Mouse (Mus musculus) layer of hippocampus, postnatal 10 days (tissue): ENCODE measurements at regions not wholly inside any gene's neighbourhood (a gene's known extent, or its start where the extent isn't known, plus 50 kb on each side); places are given as distances from the start of the nearest gene placed in this dataset.
A peak's percentile ranks its signal among the peaks of the same experiment; 100 is the strongest.

Source experiments
- DNase-seq, 2 experiments: peaks; one replicate each; pipeline ENCODE4 v3.0.0; 2021; ENCODE audit warnings: low spot score in 2 of 2

DNA sequence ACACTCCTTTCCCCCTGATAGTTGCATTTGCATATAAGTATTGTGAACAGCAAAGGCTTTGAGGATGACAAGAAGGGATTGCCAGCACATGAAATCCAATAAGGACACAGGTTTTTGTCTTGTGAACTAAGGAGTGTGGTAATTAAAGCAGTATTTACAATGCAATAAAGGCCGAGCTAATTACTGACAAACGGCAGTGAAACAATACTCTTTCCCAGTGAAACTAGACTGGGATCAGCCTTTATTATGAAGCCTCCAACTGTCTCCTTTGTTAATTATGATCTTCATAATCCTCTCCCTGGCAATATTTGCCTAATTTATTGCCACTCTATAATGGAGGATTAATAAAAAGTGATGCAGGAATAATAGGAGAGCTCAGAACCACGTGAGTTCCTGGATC is 704.2 kb upstream of the Api5 start:
- no peak for DNase-seq

DNA sequence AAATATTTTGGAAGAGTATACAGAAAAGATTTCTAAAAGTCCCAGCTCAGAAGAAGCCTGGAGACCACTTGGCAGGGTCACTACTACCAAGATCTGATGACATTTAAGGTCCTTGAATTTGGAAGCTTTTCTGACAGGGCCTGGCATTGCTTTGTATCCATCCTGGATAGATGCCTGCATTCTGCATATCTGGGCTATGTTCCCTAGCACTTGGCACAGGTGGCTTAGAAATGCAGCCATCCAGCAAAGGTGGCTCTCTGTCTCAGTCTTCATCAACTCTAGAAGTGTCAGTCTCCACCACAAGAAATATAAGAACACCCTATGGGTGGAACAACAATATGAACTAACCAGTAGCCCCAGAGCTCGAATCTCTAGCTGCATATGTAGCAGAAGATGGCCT is 702.2 kb upstream of the Api5 start:
- no peak for DNase-seq

DNA sequence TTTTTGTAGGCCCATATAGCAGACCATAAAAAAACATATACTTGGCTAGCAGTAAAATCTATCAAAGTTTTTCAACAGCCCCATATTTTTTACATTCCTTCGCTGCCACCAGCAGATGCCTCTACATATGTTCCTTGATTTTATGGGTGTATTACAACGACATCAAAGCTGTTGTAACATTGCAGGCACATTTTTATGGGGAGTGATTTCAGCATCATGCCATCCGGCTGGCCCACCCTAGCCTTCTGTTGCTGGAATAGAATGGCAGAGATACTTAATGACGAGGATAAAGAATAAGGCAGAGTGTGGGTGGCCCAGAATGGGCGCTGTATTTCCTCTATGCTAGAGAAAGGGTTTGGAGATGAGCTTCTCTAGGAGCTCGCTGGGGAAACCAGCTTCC is 698.7 kb upstream of the Api5 start:
- DNase-seq, result peak; percentile 33 to 54

DNA sequence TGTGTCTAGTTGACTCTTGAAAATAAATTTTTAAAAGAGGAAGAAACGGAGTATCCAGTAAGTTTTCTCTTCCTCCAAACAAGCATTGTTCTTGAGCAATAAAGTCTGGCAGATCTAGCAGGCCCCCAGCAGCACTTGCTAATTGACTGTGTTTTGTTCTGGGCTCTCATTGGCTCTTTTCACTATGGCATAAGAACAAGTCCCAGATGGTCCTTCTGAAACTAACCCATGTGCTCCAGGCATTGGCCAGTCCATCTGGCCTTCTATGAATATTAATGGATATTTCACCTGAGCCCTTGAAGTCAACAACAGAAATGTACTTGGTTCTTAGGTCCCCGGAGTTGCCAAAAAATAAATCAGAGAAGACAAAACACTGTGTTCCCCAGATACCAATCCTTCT is 693.2 kb upstream of the Api5 start:
- DNase-seq, result no peak

DNA sequence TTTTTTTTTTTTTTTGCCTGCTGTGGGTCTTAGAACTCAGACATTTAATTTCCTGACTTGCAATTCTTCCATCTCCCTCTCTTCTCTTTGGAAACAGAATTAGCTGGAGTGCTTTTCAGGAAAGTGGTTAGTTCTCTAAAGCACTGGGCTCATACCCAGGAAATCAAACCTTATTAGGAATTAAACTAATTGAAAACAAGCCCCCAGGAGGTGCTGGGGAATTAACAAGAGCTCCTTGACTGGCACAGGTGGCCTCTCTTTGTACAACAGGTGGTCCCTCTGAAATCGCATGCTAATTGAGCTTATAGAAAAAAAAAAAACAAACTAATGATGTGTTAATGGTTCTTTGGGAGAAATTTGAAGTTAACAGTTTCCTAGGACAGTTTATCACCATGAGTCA is 690.8 kb upstream of the Api5 start:
- no peak for DNase-seq

DNA sequence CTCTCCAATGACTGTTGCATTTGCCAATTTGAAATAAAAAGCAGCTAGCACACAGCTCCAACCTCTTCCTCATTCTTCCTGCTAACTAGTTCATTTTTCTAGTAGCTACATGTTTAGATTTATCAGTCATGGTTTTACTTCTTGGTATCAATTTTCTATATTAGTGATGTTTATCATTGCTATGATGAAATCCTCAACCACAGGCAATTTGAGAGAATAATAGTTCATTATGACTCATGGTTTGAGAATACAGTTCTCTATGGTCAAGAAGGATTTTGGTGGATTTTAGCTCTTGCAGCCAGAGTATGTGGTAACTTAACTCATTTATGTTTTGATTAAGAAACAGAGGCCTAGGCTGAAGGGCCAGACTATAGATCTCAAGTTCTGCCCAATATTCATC is 681.6 kb upstream of the Api5 start:
- DNase-seq, result no peak

DNA sequence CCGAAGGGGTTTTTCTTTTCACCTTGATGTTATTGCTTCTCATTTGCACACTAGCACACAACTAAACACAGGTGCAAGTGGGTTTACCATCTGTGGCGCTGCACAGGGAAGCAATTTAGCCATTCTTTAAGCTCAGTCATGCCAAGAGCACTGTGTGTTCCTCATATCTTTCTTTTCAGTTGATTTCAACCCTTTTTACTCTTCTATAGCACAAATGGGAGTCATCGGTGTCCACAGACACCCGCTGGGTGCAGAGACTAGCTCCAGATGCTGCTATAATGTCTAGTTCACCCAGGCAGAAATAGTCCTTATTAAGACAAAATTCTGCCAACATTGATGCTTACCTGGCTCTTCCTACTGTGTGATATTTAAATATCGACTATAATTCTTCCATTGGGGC is 659.1 kb upstream of the Api5 start:
- DNase-seq, result no peak

DNA sequence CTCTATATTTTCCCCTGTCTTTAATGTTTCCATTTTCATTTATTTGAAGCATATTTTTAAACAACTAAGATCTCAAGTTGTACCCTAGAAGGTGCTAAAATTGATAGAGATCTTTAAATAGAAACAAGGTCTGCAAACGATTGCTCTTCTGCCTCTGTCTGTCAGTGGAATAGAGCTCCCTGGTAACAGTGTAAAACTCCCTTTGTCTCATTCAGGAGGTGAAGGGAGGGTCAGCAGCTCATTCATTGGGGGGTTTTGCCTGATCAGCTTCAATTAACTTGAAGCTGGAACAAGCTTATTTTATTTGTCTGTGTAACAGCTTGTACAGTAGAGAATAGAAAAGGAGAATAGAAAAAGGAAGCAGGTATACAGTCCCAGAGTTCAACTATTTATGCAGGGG is 616.7 kb upstream of the Api5 start:
- DNase-seq, result no peak

DNA sequence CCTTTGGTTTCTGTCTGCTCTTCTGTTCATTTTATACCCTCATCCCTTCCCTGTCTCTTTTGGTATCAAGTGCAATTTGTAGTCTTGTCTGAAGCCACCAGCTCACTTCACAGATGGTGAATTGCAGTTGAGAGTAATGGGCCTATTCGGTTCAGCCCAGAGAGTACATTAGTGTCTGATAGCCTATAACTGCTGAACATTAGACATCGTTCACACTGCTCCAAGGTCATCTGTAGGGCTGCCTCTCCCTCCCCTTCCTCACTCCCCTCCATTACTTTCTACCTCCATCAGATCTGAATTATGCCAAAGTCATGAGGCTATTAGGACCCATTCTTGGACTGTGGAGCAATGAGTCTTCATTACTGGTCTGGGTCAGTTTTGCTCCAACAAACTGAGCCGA is 615.9 kb upstream of the Api5 start:
- no peak for DNase-seq
